Mouse (Mus musculus) MEL (cell line): ENCODE results near the gene Rbm38. TPM values are rescaled to one million over a fixed set of nuclear protein-coding genes. Genes with fewer than 3 reads are reported as not detected.

Source experiments
- DNase-seq: peaks from one replicate; pipeline ENCODE4 v3.0.0; 2011; ENCODE audit warnings: low read depth, low spot score
- H3K27ac ChIP-seq: 2 replicates; pipeline ENCODE4 v1.5.1; 2012; ENCODE audit warnings: low read depth, mild to moderate bottlenecking, control low read depth, low read length, moderate library complexity; ENCODE audit not compliant: control insufficient read depth
- H3K27me3 ChIP-seq, 2 experiments: fragments of 150-350 bp in 1 of 2; sonication (generic) in 1 of 2; 2 replicates each; pipeline ENCODE4 v1.6.1; 2012; ENCODE audit warnings: low read length in 2 of 2, mild to moderate bottlenecking in 2 of 2, improper control_type of control experiment in 1 of 2, moderate library complexity in 1 of 2; ENCODE audit not compliant: insufficient read depth in 2 of 2, control insufficient read depth in 1 of 2
- H3K36me3 ChIP-seq, 2 experiments: 2 replicates each; pipeline ENCODE4 v1.6.1; 2012 to 2014; ENCODE audit warnings: low read length in 2 of 2, improper control_type of control experiment in 1 of 2, inconsistent platforms in 1 of 2, mild to moderate bottlenecking in 1 of 2; ENCODE audit not compliant: insufficient read depth in 2 of 2, control insufficient read depth in 1 of 2
- H3K4me1 ChIP-seq, 2 experiments: fragments of 150-350 bp in 1 of 2; sonication (generic) in 1 of 2; 2 replicates each; pipeline ENCODE4 v1.6.1; 2012; ENCODE audit warnings: low read length in 2 of 2, improper control_type of control experiment in 1 of 2, mild to moderate bottlenecking in 1 of 2; ENCODE audit not compliant: insufficient read depth in 2 of 2, control insufficient read depth in 1 of 2
- H3K4me3 ChIP-seq, 2 experiments: fragments of 150-350 bp in 1 of 2; sonication (generic) in 1 of 2; 2 replicates each; pipeline ENCODE4 v1.5.1; 2012; ENCODE audit warnings: low read depth in 2 of 2, low read length in 2 of 2, mild to moderate bottlenecking in 2 of 2, moderate library complexity in 2 of 2, control low read depth in 1 of 2, improper control_type of control experiment in 1 of 2; ENCODE audit not compliant: control insufficient read depth in 1 of 2, insufficient read depth in 1 of 2
- H3K79me2 ChIP-seq: 2 replicates; pipeline ENCODE4 v1.6.1; 2012; ENCODE audit warnings: mild to moderate bottlenecking, low read length, moderate library complexity; ENCODE audit not compliant: control insufficient read depth, poor library complexity, insufficient read depth
- H3K9ac ChIP-seq: 2 replicates; pipeline ENCODE4 v1.6.1; 2012; ENCODE audit warnings: low read depth, mild to moderate bottlenecking, control low read depth, low read length, moderate library complexity; ENCODE audit not compliant: control insufficient read depth, poor library complexity, severe bottlenecking
- H3K9me3 ChIP-seq: fragments of 150-350 bp; sonication (generic); replicated peaks from 2 replicates; pipeline ENCODE4 v1.6.1; 2012; ENCODE audit warnings: mild to moderate bottlenecking, low read length, improper control_type of control experiment, moderate library complexity; ENCODE audit not compliant: insufficient read depth
- BHLHE40 ChIP-seq: IDR thresholded peaks from 2 replicates; pipeline ENCODE4 v1.6.1; 2012; ENCODE audit warnings: low read depth, mild to moderate bottlenecking, inconsistent platforms, low read length, improper control_type of control experiment, borderline replicate concordance
- CHD1 ChIP-seq: IDR thresholded peaks from 2 replicates; pipeline ENCODE4 v1.6.1; 2012; ENCODE audit warnings: low read depth, mild to moderate bottlenecking, inconsistent platforms, low read length, improper control_type of control experiment
- CTCF ChIP-seq, 3 experiments: IDR thresholded peaks in 2 of 3; conservative IDR thresholded peaks in 1 of 3; 2 replicates each; pipeline ENCODE4 v1.5.1; 2011 to 2012; ENCODE audit warnings: low read length in 3 of 3, low read depth in 2 of 3, mild to moderate bottlenecking in 2 of 3, improper control_type of control experiment in 1 of 3, inconsistent platforms in 1 of 3, mixed read lengths in 1 of 3, moderate library complexity in 1 of 3; ENCODE audit not compliant: control insufficient read depth in 1 of 3, insufficient read depth in 1 of 3, poor library complexity in 1 of 3, severe bottlenecking in 1 of 3
- E2F4 ChIP-seq: IDR thresholded peaks from 2 replicates; pipeline ENCODE4 v1.6.1; 2011; ENCODE audit warnings: low read depth, low read length, improper control_type of control experiment, borderline replicate concordance
- ELF1 ChIP-seq: IDR thresholded peaks from 2 replicates; pipeline ENCODE4 v1.6.1; 2014; ENCODE audit warnings: low read depth, mild to moderate bottlenecking, inconsistent platforms, low read length, improper control_type of control experiment, moderate library complexity
- EP300 ChIP-seq, 2 experiments: IDR thresholded peaks; 2 replicates each; pipeline ENCODE4 v1.6.1; 2011; ENCODE audit warnings: improper control_type of control experiment in 2 of 2, low read length in 2 of 2, low read depth in 1 of 2, mild to moderate bottlenecking in 1 of 2
- ETS1 ChIP-seq: IDR thresholded peaks from 2 replicates; pipeline ENCODE4 v1.6.1; 2012; ENCODE audit warnings: low read depth, mild to moderate bottlenecking, inconsistent platforms, low read length, improper control_type of control experiment, moderate library complexity
- GATA1 ChIP-seq: IDR thresholded peaks from 2 replicates; pipeline ENCODE4 v1.6.1; 2011; ENCODE audit warnings: low read depth, low read length, improper control_type of control experiment
- JUND ChIP-seq: IDR thresholded peaks from 2 replicates; pipeline ENCODE4 v1.6.1; 2011; ENCODE audit warnings: low read depth, mild to moderate bottlenecking, improper control_type of control experiment, low read length
- KAT2A ChIP-seq: conservative IDR thresholded peaks from 2 replicates; pipeline ENCODE4 v1.6.1; 2012; ENCODE audit warnings: low read depth, low read length, improper control_type of control experiment, inconsistent platforms
- MAFK ChIP-seq: IDR thresholded peaks from 2 replicates; pipeline ENCODE4 v1.6.1; 2011; ENCODE audit warnings: low read depth, mild to moderate bottlenecking, low read length, improper control_type of control experiment, borderline replicate concordance
- MAX ChIP-seq: IDR thresholded peaks from 2 replicates; pipeline ENCODE4 v1.6.1; 2011; ENCODE audit warnings: low read length, improper control_type of control experiment
- MAZ ChIP-seq: IDR thresholded peaks from 2 replicates; pipeline ENCODE4 v1.6.1; 2012; ENCODE audit warnings: low read depth, mild to moderate bottlenecking, inconsistent platforms, low read length, improper control_type of control experiment
- MEF2A ChIP-seq: IDR thresholded peaks from 2 replicates; pipeline ENCODE4 v1.6.1; 2014; ENCODE audit warnings: low read depth, mild to moderate bottlenecking, inconsistent platforms, low read length, improper control_type of control experiment; ENCODE audit not compliant: poor library complexity, insufficient replicate concordance, severe bottlenecking; ENCODE audit errors: extremely low read depth
- MYB ChIP-seq: IDR thresholded peaks from 2 replicates; pipeline ENCODE4 v1.6.1; 2011; ENCODE audit warnings: mild to moderate bottlenecking, low read depth, low read length, improper control_type of control experiment
- MYC ChIP-seq: IDR thresholded peaks from 2 replicates; pipeline ENCODE4 v1.6.1; 2011; ENCODE audit warnings: low read depth, mild to moderate bottlenecking, low read length, improper control_type of control experiment, moderate library complexity
- NRF1 ChIP-seq: IDR thresholded peaks from 2 replicates; pipeline ENCODE4 v1.6.1; 2014; ENCODE audit warnings: low read depth, mild to moderate bottlenecking, inconsistent platforms, low read length, improper control_type of control experiment, moderate library complexity; ENCODE audit not compliant: poor library complexity, insufficient read depth, severe bottlenecking
- POLR2AphosphoS2 ChIP-seq: IDR thresholded peaks from 2 replicates; pipeline ENCODE4 v1.6.1; 2011; ENCODE audit warnings: low read length, improper control_type of control experiment
- POLR2AphosphoS5 ChIP-seq: IDR thresholded peaks from 2 replicates; pipeline ENCODE4 v1.6.1; 2012; ENCODE audit warnings: low read depth, borderline replicate concordance, mild to moderate bottlenecking, inconsistent platforms, low read length, moderate library complexity, mixed read lengths
- RAD21 ChIP-seq: IDR thresholded peaks from 2 replicates; pipeline ENCODE4 v1.6.1; 2011; ENCODE audit warnings: mild to moderate bottlenecking, low read depth, low read length, improper control_type of control experiment
- RCOR1 ChIP-seq: IDR thresholded peaks from 2 replicates; pipeline ENCODE4 v1.6.1; 2012; ENCODE audit warnings: low read depth, mild to moderate bottlenecking, inconsistent platforms, low read length, improper control_type of control experiment
- SIN3A ChIP-seq: IDR thresholded peaks from 2 replicates; pipeline ENCODE4 v1.6.1; 2012; ENCODE audit warnings: low read length, improper control_type of control experiment, inconsistent platforms
- TAL1 ChIP-seq: IDR thresholded peaks from 2 replicates; pipeline ENCODE4 v1.6.1; 2012; ENCODE audit warnings: mild to moderate bottlenecking, inconsistent platforms, low read length, moderate library complexity, mixed read lengths
- TBP ChIP-seq: IDR thresholded peaks from 2 replicates; pipeline ENCODE4 v1.8.0; 2011; ENCODE audit warnings: low read depth, low read length, improper control_type of control experiment
- TCF12 ChIP-seq: IDR thresholded peaks from 2 replicates; pipeline ENCODE4 v1.6.1; 2014; ENCODE audit warnings: low read depth, mild to moderate bottlenecking, inconsistent platforms, low read length, improper control_type of control experiment, moderate library complexity
- UBTF ChIP-seq: IDR thresholded peaks from 2 replicates; pipeline ENCODE4 v1.6.1; 2012; ENCODE audit warnings: low read depth, mild to moderate bottlenecking, inconsistent platforms, low read length, improper control_type of control experiment, moderate library complexity, borderline replicate concordance; ENCODE audit not compliant: insufficient read depth
- USF2 ChIP-seq, 2 experiments: IDR thresholded peaks; 2 replicates each; pipeline ENCODE4 v1.6.1; 2011 to 2012; ENCODE audit warnings: improper control_type of control experiment in 2 of 2, low read length in 2 of 2, borderline replicate concordance in 1 of 2, inconsistent platforms in 1 of 2, low read depth in 1 of 2, mild to moderate bottlenecking in 1 of 2; ENCODE audit not compliant: insufficient read depth in 1 of 2
- ZC3H11A ChIP-seq: IDR thresholded peaks from 2 replicates; pipeline ENCODE4 v1.6.1; 2012; ENCODE audit warnings: low read depth, mild to moderate bottlenecking, inconsistent platforms, low read length, improper control_type of control experiment
- ZMIZ1 ChIP-seq: IDR thresholded peaks from 2 replicates; pipeline ENCODE4 v1.6.1; 2012; ENCODE audit warnings: low read depth, mild to moderate bottlenecking, inconsistent platforms, low read length, improper control_type of control experiment, moderate library complexity
- ZNF384 ChIP-seq: IDR thresholded peaks from 2 replicates; pipeline ENCODE4 v1.6.1; 2012; ENCODE audit warnings: low read depth, mild to moderate bottlenecking, inconsistent platforms, low read length, improper control_type of control experiment
- polyA plus RNA-seq, 2 experiments: library from polyadenylated mRNA; stranded (reverse) in 1 of 2; unstranded in 1 of 2; fragments of >175 nt in 1 of 2; fragments of >200 nt in 1 of 2; gene quantifications; 2 replicates each; pipeline versions ENCODE4 v1.2.1 to v1.2.4; 2012; ENCODE audit warnings: low replicate concordance in 2 of 2, low read depth in 1 of 2; ENCODE audit not compliant: insufficient read length in 2 of 2, insufficient read depth in 1 of 2, missing spikeins in 1 of 2
- total RNA-seq: library from RNA; depleted of rRNA; stranded (reverse); fragments of 300-350 nt; gene quantifications from 2 replicates; pipeline ENCODE4 v1.2.3, GENCODE M21; 2012

Rbm38 gene
- total and polyA plus RNA-seq, 3 experiments: 39.0 to 207 TPM; not detected in 1

GRCm38 (mm10) chr2:173036055-173036454 is 15.8 kb downstream of the Rbm38 start:
- H3K4me1 ChIP-seq: peaks cover 43 to 58% of the 10 kb centered on the region in 2 experiments
- peak overlapping the region; percentile 12 for H3K9ac ChIP-seq
- peaks cover 6 to 45% of the 10 kb centered on the region in 2 experiments for H3K36me3 ChIP-seq
- H3K9me3 ChIP-seq: no peaks in the 10 kb centered on the region
- TF ChIP-seq MYC (no peak), ZMIZ1 (no peak), MAZ (peak; percentile 14; the same call in 1 of the 2 replicates)
- H3K4me3 ChIP-seq: no peak overlapping the region
- no peaks in the 10 kb centered on the region for H3K27me3 ChIP-seq
- H3K27ac ChIP-seq: peak overlapping the region; percentile 61
- H3K79me2 ChIP-seq: no peaks in the 10 kb centered on the region
- peak; percentile 35 for DNase-seq

GRCm38 (mm10) chr2:173036611-173037010 is 16.3 kb downstream of the Rbm38 start:
- H3K27ac ChIP-seq: peak overlapping the region; percentile 61
- H3K4me1 ChIP-seq: peaks cover 43 to 58% of the 10 kb centered on the region in 2 experiments
- peaks cover 6 to 45% of the 10 kb centered on the region in 2 experiments for H3K36me3 ChIP-seq
- TF ChIP-seq MEF2A (no peak), NRF1 (no peak), ZMIZ1 (no peak), POLR2AphosphoS2 (no peak), POLR2AphosphoS5 (no peak), UBTF (no peak), JUND (no peak), EP300 (IDR thresholded peaks at IDR 0.05; ENCODE audit: low read depth in 1 of 2, low read length in 2 of 2) (peak; percentile 56 to 71), KAT2A (no peak), MAZ (peak; percentile 35; the same call in 1 of the 2 replicates), USF2 (IDR thresholded peaks at IDR 0.05; ENCODE audit: borderline replicate concordance in 1 of 2, insufficient read depth in 1 of 2, low read depth in 1 of 2, low read length in 2 of 2) (no peak), E2F4 (no peak), GATA1 (peak; percentile 57; the same call in 1 of the 2 replicates), ELF1 (no peak), MYB (no peak), MAFK (no peak), RCOR1 (peak; percentile 36), TBP (no peak), ETS1 (peak; percentile 53), MYC (no peak), TAL1 (peak; percentile 70), ZNF384 (no peak), RAD21 (no peak), ZC3H11A (no peak), BHLHE40 (no peak), SIN3A (peak; percentile 50), MAX (no peak), TCF12 (peak; percentile 87), CTCF (IDR thresholded peaks at IDR 0.05 in 2 of 3, conservative IDR thresholded peaks at IDR 0.05 in 1 of 3; ENCODE audit: control insufficient read depth in 1 of 3, insufficient read depth in 1 of 3, low read depth in 2 of 3, low read length in 3 of 3, poor library complexity in 1 of 3, severe bottlenecking in 1 of 3) (peak in 1 of 3 experiments; percentile 15; a peak in 1 of 6 replicates), CHD1 (no peak)

More at GRCm38 (mm10) chr2:173036611-173037010, 16.3 kb downstream of the Rbm38 start:
- Histone ChIP-seq H3K4me3 (peak overlapping the region in 1 of 2 experiments; percentile 35; a peak in 1 of 4 replicates), H3K27me3 (no peaks in the 10 kb centered on the region), H3K9ac (peak overlapping the region; percentile 12), H3K79me2 (no peaks in the 10 kb centered on the region), H3K9me3 (no peaks in the 10 kb centered on the region)
- peak; percentile 75 for DNase-seq
